Mouse (Mus musculus): ENCODE results near the gene Cluh.
A peak's percentile ranks its signal among the peaks of the same experiment; 100 is the strongest.

The Cluh gene

DNA sequence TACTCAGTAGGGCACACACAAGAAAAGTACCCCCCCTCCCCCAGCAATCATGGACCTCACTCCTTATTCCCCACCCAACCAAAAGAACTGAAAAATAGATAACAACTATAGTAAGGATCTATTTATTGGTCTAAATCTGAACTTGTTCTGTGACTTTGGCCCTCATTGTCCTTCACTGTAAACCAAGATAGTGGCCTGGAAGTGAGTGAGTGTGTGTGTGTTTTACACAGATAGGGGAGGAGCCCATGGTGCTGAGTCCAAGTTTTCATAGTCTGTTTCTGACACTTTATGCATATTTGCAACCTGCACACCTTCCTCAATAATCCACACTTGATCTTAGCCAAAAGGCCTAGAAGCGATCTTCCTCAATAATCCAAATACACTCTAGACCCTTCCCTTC is 619 bp upstream of the Cluh start:
- no peak for DNase-seq

DNA sequence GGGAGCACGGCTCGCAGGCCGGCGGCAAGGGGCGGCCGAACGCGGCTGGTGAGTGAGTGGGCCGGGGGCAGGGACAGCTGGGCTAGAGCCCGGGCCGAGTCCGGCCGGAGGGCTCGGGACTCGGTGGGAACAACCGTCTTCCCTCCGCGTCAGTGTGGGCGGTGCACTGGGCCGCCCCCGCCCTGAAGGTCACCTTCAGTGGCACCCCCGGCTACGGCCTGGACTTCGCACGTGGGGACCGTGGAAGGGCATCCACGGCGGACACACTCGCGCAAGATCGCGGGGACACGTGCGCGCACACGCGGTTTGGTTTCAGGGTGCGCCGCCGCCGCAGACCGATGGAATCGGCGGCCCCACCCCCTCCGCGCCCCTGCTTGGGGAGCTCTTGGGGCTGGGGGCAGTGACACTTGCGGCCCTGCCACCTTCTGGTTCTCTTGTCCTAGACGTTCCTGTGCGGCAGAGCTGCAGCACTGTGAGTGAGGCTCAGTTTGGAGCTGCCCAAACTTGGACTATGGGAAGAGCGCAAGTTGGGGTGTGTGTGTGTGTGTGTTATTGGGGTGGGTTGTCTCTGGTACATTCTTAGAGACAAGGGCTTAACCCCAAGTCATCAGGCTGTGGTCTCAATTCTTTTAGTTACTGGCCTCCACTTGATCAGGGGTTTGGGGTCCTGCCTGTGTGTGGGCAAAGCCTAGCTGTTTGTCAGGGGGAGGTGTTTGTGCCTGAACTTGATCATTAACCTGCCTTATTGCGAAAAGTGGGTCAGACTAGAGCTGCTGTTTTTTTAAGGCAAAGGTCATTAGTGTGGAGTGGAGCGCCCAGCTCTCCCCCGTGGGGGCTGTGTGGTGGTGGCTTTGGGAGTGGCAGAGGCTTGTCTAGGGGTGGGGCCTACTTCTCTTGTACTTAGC is 604 bp downstream of the Cluh start:
- DNase-seq = peak; percentile 47

DNA sequence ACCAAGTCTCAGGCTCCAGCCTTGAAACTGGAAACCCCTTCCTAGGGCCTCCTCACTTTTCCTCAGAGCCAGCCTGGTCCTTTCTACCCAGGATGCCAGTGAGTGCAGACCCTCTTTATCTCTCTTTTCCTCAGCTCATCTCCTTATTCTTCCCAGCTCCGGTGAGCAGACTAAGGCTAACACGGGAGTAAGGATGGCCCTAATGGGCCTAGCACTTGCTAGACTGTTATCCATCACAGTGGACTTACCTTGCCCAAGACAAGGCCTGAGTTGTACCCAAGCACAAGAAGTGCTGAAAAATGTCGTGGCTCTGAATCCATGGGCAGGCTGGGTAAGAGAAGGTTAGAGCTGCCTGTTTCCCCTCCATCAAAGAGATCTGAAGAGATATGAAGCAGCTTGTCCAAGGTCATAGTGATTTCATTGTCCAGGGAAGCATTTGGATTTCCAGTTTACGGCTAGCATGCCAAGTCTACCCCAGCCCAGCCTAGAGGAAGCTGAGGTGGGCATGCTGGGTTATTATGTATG is 1.3 kb downstream of the Cluh start:
- DNase-seq = no peak

DNA sequence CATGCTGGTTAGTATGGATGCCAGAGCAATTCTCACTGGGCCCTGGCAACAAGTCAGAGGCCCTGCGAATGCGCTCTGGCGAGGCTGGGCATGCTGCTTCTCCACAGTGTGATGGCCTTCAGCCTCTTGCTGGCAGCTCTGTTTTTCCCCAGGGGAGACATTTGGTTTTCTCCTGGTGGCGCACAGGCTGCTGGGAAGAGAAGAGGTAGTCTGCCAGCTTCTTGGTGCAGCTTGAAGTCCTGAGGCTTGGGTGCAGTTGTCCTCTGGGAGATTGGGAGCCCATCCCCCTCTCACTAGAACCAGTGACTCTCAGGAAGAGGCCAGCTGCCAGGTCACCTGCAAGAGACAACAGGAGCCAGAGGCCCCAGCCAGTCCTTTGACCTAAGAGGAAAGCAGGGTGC is 3.5 kb downstream of the Cluh start:
- no peak for DNase-seq

DNA sequence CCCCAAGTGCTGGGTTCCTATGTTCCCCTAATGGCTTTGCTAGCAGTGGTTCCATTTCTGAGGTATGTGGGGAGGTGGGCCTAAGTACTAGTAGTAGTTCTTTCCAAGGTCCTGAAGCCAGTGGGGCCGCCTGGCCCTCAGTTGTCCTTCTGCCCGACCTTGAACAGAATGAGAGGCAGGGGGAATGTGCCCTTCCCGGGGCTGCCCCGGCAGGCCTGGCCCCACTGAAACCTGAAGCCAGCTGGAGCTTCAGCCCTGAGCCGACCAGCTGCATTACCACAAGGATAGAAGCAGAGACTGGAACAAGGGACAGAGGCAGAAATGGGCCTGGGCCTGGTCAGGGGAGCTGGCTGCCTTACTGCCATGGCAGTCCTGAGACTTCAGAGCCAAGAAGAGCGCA is 4.1 kb downstream of the Cluh start:
- no peak for DNase-seq

DNA sequence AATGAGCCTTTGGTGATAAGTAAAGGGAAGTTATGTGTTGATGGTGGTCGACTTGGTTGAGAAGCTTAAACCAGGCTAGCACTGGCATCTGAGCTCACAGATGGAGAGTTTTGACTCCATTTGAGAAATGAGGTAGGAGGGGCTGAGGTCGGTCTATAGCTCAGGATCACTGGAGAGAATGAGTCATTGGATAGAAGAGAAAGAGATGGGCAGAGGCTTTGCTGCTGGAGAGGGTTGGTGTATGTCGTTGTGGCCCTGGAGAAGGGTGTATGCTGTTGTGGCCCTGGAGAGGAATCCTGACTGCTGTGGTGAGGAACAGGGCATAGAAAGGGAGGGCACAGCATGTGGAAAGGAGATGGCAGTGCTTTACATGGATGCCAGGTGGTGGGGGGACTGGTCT is 6.6 kb downstream of the Cluh start:
- DNase-seq = no peak

DNA sequence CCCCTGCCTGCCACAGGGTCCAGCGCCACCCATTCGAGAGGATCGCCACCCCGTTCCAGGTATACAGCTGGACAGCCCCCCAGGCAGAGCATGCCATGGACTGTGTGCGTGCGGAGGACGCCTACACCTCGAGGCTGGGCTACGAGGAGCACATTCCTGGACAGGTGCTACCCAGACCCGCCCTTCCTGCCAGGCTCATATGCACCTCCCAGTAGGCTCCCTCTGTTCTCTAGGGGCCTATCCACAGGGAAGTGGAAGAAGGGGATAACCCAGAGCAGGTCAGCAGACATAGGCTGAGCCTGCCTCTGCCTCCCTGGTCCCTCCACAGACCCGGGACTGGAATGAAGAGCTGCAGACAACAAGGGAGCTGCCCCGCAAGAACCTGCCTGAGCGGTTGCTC is 11.0 kb downstream of the Cluh start:
- no peak for DNase-seq

DNA sequence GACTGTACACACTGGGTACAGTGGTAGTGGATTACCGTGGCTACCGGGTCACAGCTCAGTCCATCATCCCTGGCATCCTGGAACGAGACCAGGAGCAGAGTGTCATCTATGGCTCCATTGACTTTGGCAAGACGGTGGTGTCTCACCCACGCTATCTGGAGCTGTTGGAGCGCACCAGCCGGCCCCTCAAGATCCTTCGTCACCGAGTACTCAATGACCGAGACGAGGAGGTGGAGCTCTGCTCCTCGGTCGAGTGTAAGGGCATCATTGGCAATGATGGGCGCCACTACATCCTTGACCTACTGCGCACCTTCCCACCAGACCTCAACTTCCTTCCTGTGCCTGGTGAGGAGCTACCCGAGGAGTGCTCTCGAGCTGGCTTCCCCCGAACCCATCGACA is 12.3 kb downstream of the Cluh start:
- DNase-seq = no peak

DNA sequence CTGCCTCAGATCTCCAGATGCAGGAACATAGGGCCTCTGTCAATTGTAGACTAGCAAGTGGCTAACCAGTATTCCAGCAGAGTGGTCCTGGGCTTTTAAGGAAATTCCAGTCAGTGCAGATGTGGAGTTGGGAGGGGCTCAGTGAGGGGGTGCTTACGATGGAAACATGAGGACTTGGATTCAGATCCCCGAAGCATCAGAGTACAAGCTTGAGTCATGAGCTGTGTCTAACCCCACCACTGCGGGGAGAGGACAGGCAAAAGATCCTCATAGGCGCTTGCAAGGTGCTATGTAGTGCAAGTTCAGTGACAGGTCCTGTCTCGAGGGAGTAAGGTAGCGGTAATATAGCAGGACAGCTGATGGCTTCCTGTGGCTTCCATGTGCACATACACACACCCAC is 12.9 kb downstream of the Cluh start:
- no peak for DNase-seq

DNA sequence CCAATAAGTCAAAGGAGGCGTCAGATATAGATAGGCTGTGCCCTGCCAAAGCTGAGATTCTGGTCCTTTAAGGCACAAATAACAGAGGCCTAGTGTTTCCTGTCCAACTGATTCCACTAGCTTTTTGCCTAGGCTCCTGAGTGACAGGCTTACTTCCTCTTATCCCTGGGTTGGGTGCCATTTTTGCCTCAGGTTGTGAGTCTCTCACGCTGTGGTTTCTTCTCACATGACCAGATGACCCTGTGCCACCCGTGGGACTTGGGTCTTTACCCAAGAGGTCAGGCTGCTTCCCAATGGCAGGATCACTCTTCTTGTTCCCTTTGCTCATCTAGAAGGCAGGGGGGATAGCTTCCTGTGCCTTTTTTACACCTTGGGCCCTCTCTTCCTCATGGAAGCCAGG is 15.0 kb downstream of the Cluh start:
- DNase-seq = no peak

DNA sequence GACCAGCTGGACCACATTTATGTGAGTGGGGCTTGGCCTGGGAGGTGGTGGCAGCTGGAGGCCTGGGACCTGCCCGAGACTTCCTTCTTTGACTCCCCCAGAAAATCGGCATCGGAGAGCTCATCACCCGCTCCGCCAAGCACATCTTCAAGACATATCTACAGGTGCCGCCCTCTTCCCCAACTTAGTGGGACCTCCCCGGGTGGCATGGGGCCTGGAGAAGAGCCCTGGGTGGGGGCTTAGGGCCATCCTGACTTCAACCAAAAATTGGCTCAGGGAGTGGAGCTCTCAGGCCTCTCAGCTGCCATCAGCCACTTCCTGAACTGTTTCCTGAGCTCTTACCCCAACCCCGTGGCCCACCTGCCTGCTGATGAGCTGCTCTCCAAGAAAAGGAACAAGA is 15.6 kb downstream of the Cluh start:
- no peak for DNase-seq

DNA sequence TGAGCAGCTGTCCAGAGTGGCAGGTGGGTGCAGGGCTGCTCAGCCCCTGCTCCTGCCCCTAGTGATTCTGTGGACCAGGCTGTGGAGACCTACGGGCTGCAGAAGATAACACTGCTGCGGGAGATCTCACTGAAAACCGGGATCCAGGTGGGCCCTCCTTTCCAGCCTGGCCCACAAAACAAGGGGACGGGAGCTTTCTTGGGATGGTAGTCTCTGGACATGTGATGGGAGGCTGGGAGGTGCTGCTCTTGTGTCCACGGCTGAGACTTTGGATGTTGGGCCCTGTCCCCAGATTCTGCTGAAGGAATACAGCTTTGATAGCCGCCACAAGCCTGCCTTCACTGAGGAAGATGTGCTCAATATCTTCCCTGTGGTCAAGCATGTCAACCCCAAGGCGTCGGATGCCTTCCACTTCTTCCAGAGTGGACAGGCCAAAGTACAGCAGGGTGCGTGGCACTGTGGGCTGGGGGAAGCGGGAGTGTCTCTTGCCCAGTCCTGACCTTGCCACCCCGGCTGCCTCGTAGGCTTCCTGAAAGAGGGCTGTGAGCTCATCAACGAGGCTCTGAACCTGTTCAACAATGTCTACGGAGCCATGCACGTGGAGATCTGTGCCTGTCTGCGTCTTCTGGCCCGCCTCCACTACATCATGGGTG is 16.5 kb downstream of the Cluh start:
- no peak for DNase-seq

DNA sequence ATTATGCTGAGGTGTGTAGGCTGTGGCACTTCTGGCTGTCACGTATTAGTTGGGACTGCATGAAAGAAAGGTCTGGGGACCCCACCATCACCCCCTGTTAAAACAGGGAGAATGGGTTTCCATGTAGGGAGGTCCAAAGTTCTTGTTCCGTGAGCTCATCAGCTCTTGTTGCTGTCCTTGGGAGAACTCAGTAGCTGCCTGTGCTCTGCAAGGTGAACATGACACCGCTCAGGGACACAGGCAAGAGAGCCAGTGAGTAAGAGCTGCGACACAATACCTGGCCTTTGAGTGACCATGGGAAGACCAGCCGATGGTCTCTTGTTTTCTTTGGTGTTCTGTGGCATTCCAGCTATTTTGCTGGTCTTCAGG is 17.0 kb downstream of the Cluh start:
- DNase-seq = no peak

DNA sequence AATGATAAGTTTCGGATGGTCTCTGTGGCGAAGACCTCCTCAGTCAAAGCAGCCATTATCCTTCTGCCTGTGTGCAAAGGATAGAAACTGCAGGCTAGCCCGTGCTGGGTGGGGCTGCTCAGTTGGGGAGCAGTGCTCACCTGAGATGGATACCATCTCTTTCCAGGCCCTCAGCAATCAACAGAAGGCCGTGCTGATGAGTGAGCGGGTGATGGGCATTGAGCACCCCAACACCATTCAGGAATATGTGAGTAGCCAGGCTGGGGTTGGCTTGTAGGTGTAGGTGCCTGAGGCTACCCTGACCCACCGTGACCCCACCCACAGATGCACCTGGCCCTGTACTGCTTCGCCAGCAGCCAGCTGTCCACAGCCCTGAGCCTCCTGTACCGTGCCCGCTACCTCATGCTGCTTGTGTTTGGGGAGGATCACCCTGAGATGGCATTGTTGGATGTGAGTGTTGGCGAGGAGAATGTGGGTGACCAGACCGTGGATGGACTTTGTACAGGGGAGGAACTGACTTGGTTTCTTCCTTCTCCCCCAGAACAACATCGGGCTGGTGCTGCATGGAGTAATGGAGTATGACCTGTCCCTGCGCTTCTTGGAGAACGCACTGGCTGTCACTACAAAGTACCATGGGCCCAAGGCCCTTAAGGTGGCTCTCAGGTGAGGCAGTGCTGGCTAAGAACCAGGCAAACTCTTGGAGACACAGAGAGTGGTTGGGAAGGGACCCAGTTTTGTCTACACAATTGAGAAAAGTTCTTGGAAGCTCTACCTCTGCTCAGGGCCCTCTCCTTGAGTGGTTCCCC is 17.7 kb downstream of the Cluh start:
- DNase-seq = no peak

DNA sequence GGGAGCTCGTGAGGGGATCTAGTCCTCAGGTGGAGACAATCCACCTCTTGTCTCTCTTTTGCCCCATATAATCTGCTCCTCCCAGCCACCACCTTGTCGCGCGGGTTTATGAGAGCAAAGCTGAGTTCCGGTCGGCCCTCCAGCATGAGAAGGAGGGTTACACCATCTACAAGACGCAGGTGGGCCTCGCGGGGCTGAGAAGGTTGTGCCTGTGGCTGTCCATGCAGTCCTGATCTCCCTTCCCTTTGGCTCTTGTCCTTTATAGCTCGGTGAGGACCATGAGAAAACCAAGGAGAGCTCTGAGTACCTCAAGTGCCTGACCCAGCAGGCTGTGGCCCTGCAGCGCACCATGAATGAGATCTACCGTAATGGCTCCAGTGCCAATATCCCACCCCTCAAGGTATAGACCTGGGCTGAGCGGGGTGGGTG is 18.3 kb downstream of the Cluh start:
- DNase-seq = no peak

DNA sequence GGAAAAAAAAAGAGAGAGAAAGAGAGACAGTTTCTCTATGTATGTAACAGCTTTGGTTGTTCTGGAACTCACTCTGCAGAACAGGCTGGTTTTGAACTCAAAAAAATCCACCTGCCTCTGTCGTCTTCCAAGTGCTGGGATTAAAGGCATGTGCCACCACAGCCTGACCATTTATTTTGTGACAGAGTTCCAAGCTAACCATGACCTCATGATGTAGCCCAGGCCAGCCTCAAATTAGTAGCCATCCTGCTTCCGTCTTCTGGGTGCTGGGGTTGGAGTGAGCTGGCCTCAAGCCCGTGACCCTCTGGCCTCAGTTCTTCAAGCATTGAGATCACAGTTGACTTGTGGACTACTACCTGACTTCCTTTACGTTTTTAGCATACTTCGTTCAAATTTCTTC is 19.2 kb downstream of the Cluh start:
- DNase-seq = no peak

DNA sequence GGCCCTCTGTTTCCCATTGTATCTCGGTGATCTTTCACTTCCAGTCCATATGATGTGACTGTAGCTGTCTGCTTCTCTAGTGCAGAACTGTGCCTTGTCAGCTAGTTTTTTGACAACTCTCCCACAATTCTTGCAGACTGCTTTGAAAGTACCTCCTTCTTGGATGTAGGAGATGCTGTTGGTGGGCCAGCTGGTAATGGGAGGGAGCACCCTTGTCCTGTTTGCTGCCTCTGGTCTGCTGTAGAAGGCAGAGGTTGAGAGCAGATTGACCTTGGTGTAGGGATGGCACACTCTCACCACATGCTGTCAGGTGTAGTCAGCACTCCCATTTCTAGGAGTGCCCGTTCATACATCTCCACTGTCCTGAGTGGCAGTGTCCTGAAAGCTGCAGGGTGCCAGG is 19.7 kb downstream of the Cluh start:
- no peak for DNase-seq

DNA sequence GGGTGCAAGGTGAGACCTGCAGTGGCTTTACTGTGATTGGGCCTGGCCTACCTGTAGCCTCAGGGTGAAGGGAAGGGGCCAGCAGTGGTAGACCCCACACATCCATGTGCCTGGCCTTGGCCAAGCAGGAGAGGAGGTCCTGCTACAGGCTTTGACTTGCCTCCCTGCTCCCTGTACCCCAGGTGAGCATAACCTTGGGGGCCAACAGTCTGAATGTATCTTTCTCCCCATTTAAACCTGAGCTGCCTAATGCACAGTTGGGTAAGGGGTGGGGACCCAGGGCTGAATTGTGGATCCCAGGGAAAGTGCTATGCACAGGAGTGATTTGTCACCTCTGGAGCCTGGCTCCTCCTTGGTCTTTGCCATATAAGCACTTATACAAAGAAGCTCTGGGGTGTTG is 20.9 kb downstream of the Cluh start:
- no peak for DNase-seq

DNA sequence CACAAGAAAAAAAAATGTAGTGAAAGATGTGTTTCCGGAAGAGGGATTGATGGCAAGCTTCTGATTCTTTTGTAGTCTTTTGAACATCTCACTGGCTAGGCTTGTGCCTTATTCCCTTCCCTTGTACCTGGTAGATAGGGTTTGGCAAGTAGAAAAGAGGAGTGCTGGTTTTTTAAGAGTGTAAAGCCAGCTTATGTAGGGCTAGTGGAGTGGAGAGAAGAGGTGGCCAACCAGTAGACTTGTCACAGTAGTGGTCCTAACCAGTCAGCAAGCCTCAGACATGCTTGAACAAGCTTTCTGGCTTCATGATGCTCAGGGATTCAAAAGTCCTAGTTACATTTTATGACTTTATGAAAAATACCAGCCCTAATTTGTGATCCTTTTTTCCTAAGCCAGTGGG is 21.7 kb downstream of the Cluh start:
- no peak for DNase-seq

DNA sequence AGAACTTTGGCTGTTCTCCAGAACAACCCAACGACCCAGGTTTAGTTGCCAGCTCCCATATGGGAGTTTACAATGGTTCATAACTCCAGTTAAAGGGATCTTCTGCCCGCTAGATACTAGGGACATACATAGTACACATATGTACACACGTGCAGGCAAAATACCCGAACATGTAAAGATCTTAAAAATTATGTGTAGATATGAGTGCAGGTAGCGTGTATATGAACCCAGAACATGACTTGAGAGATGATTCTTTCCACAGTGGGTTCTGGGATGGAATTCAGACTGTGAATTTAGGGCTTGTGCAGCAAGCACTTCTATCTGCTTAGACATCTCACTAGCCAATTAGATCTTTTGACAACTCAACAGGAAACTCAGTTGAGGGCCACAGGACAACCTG is 22.5 kb downstream of the Cluh start:
- DNase-seq = no peak

DNA sequence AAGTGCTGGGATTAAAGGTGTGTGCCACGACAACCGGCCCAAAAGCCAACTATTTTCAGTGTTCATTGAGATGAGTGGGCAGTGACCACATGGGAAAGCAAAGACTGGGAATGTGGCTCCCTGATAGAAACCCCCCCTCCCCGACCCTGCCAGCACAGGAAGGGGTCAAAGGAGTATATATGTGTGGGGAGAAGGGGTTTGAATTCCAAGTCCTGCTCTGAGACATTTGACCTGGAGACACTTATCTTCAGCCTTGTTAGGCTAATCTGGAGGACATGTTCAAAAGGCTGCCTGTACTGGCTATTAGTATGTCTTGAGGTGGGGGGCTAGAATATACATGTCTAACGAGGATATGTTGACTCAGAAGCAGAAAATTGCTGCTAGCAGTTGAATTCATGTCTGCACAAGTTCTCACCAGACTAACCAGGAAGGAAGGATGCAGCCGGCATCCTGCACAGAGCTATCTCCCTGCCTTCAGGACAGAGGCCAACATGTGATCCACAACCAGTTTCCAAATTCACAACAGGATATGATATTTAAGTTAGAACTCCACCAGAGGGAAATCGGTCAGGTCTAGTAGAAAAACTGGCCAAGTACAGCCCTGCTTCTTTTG is 23.7 kb downstream of the Cluh start:
- DNase-seq = no peak

DNA sequence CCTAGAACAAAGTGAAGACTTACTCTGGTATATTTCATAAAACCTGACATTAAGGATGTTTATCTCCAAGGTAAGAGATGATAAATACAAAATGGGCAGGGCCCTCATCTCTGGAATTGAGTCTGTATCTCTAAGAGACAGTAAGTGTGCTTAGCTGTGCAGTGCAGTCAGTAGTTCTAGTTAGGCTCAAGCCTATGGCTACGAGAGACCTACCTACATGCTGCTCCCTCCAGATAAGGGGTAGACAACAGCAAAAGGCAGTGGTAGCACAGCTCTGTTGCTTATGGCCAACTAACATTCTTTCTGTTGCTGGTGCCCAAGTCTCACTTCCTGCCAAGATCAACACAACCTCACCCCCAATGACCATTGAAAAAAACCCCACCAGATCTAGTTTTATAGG is 24.3 kb downstream of the Cluh start:
- DNase-seq = no peak

DNA sequence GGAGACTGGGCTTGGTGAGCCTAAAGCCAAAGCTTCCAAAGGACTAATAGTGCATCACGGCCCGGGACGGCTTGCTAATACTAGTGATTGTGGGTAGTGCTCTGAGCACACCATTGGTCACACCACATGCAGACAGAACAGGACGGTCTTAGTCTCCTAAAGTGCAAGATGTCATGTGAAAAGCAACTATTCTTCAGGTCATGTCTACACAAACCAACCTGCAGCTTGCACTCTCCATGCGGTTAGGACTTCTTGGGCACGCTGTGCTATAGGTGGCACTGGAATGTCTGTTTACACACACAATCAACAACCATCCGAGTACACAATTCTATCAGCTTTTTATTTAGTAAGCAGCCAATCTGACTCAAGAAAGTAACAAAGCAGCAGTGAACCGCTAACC is 25.4 kb downstream of the Cluh start:
- DNase-seq = no peak

All from right cerebral cortex, postnatal 4 days (tissue).